Mouse (Mus musculus): Measurements from ENCODE around the gene Tmem209. TPM values are rescaled to one million over a fixed set of nuclear protein-coding genes. Genes with fewer than 3 reads are reported as not detected.

Tmem209 gene
- total RNA-seq, 2 experiments from 2014 or later = 7.5 TPM

DNA sequence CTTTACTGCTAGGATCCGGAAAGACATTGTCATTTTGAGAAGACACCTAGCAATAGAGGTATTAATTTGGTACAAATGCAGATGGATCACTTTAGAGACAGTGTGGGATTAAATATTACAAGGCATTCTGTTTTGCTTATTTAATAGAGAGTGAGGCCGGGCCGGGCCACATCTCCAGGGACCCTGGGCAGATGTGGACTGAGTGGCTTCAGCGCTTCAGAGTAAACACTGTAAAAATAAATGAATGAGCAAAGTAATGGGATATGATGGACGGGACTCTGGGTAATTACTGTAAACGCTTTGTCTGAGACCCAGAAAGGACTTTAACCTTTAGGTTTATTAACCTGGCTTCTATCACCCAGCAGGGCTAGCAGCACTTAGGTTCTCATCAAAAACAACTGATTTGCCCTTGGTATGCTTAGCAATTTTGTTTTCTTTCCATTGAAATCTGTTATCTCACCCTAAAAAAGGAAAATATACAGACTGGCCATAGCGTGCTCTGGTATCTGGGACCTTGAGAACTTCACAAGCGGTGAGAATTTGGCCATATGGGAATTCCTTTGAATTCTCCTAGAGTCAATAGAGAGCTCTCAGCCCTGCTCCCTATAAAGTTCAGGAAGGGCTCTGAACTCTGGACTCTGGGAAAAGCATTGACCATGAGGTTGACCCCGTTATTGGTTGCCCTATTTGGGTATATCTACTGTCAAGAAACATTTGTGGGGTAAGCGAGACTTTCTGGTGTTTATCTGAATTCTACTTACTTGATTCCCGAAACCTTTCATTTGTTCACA, 31.6 kb upstream of the Tmem209 start, which contains the start of gene Cpa2:
Gene Cpa2 (plus strand): TSS at position 574 of the 791 bp plus-strand sequence.
- intact Hi-C loops (cut with DNase I) = no loop called here
- DNase-seq (ENCODE audit: low spot score) = no peak

DNA sequence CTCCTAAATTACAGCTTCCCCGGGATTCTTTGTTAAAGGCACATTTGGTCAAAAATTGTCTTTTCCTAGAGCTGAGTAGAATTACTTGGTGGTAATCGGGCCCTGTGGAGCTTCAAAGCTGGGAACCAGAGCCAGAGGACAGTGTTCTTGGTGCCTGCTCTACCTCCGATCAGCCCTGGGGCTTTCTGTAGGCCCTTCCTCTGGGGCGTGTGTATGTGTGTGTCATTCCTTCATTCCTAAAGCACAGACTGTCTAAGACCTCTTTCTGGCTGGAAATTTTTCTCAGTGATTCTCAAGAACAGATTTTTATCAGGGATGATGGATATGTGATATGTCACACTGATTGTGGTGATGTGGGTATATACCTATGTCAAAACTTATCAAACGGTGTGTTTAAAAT, 29.2 kb upstream of the Tmem209 start:
- intact Hi-C loops (cut with DNase I) = loop anchor here (5.0 to 10.0 kb wide), 3 partner anchors 189 to 444 kb away; no protein-coding TSS in a partner anchor
- DNase-seq (ENCODE audit: low spot score) = no peak

- intact Hi-C loops (cut with DNase I) = loop anchor here (5.0 to 10.0 kb wide), 3 partner anchors 189 to 444 kb away; no protein-coding TSS in a partner anchor
These were observed 28.7 kb upstream of the Tmem209 start for GRCm38 (mm10) chr6:30538240-30538639.

DNA sequence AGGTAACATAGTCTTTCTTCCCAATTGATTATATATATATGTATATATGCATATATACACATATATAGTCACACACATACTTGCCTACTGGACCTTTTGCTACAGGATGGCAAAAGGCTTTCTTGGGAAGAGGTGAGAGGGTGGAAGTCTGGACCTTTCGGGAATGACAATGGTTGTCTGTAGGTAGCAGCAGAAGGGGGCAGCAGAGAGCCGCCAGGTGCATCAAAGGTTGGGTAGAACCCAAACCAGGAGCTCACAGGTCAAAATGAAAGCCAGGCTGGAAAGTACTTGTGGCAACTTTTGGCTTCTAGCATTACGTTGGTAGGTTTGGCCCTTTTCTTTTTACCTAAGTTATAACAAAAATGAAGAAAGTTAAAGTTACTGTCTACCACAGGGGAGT, 25.8 kb upstream of the Tmem209 start:
- DNase-seq (ENCODE audit: low spot score) = no peak
- intact Hi-C loops (cut with DNase I) = loop anchor here (5.0 to 10.0 kb wide), 3 partner anchors 192 to 447 kb away; no protein-coding TSS in a partner anchor

More at GRCm38 (mm10) chr6:30538240-30538639, 28.7 kb upstream of the Tmem209 start:
- no peak for DNase-seq (ENCODE audit: low spot score)

GRCm38 (mm10) chr6:30528800-30529199, 19.2 kb upstream of the Tmem209 start:
- DNase-seq (ENCODE audit: low spot score) = no peak

GRCm38 (mm10) chr6:30526586-30527515, 17.3 kb upstream of the Tmem209 start:
- intact Hi-C loops (cut with DNase I) = no loop called here
- no peak for DNase-seq (ENCODE audit: low spot score)

More at GRCm38 (mm10) chr6:30528800-30529199, 19.2 kb upstream of the Tmem209 start:
- intact Hi-C loops (cut with DNase I) = no loop called here

- no peak for DNase-seq (ENCODE audit: low spot score)
- intact Hi-C loops (cut with DNase I) = no loop called here
These were observed 16.1 kb upstream of the Tmem209 start for GRCm38 (mm10) chr6:30525456-30526332.

- intact Hi-C loops (cut with DNase I) = no loop called here
- DNase-seq (ENCODE audit: low spot score) = no peak
These were observed 10.8 kb upstream of the Tmem209 start for GRCm38 (mm10) chr6:30520400-30520799.

DNA sequence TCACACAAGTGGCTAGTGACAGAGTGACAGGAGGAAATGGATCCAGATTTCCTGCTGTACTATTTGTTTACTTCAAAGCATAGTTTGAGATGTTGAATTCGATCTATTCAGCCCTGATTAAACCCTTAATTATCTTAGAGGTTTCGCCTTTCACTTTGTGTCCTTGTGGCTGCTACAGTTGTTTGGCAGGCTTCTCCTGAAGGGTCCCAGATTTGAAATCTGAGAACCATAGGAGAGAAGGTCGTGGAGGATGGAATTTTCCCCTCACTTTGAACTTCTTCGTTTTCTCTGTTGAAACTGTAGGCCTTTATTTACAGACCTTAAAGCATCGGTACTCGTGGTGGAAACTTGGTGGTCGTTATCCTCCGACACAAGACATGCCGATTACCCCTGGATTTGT, 4.7 kb upstream of the Tmem209 start:
- no peak for DNase-seq (ENCODE audit: low spot score)
- intact Hi-C loops (cut with DNase I) = no loop called here

DNA sequence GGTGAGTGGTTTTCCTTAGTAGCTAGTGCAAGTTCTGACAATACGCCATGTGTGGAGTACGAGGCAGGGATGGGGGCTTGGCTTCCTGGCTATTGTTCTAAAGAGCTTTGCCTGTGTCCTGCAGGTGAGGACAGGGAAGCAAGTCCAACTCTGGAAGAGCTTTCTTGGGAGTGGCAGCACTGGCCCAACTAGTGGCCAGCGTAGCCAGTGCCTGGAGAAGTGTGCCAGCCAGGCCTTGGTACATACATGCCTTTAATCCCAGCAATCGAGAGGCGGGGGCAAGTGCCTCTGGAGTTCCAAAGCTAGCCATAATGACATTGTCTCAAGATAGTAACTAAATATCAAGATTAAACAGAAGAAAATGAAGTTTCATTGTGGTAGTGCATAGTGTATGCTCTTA, 708 bp upstream of the Tmem209 start:
- no peak for DNase-seq (ENCODE audit: low spot score)
- intact Hi-C loops (cut with DNase I) = no loop called here

DNA sequence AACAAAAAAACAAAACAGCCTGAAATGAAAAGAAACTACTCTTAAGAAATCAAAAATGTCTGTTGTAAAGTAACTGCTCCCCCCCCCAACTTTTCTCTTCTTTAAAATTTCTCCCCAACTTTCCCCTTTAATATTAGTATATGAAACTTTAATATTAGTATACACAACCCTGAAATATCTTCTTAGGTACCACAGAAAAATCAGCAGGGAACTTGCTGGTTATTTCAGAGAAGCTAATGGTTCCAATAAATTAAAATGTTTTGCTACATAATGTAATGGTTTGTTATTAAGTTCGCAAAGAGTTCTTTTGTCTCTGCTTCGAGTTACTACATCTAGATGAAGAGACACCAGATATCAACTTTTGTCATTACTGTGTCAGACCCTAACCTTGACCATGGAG, 759 bp downstream of the Tmem209 start:
- intact Hi-C loops (cut with DNase I) = no loop called here
- DNase-seq (ENCODE audit: low spot score) = no peak

GRCm38 (mm10) chr6:30499049-30499448, 10.5 kb downstream of the Tmem209 start:
- no peak for DNase-seq (ENCODE audit: low spot score)
- intact Hi-C loops (cut with DNase I) = no loop called here

GRCm38 (mm10) chr6:30486504-30486903, 23.1 kb downstream of the Tmem209 start:
- DNase-seq (ENCODE audit: low spot score) = no peak
- intact Hi-C loops (cut with DNase I) = no loop called here

DNA sequence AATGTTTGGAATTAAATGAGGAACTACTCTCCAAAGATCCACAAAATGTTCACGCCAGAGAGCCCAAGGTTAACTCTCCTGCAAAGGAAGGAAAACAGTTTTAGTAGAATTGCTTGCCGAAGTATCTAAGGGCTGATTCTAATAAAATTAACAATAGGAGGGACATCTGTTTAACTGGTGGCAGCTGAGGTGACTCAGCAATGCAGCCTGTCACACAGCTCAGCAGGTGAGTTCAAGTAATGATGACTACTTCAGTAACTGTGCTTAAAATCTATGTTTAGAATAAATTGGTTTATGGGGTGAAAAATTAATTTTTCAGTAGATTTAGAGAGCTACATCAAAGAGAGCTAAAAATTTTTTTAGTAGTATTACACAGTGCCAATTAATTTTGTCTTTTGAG, 26.7 kb downstream of the Tmem209 start:
- DNase-seq (ENCODE audit: low spot score) = no peak
- intact Hi-C loops (cut with DNase I) = no loop called here

DNA sequence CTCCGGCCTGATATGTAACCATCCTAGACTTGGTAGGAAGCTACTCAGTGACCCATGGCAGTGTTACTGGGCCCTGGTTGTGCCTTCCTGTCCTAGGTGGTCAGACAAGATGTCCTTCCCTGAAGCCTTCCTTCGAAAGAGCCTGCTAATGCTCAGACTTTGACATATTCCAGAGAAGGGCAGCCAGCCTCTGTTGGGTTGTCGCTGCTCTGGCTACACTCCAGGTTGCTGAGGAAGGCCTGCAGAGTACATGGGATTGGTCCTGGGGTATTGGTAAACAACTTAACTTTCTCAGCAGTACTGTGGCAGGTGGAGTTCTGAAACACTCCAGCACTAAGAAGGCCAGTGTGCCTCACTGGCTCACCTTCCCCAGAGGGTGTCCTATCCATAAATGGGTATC, 30.2 kb downstream of the Tmem209 start:
- no peak for DNase-seq (ENCODE audit: low spot score)
- intact Hi-C loops (cut with DNase I) = no loop called here

DNA sequence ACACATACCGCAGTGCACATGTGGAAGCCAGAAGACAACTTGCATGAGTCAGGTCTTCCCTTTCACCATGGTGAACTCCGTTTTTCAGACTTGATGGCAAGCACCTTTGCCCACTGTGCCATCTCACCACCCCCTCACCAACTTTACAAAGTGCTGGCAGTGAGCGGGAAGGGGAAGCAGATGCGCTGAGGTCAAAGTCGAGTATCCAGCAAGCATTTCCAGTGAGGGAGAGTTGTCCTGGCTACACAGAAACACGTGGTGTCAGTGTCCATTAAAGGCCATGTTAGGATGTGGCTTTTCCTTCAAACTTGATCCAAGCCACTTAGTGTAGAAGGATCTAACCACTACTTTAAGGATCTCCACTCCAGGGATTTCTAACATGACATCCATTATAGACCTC, 31.8 kb downstream of the Tmem209 start:
- intact Hi-C loops (cut with DNase I) = no loop called here
- DNase-seq (ENCODE audit: low spot score) = no peak

DNA sequence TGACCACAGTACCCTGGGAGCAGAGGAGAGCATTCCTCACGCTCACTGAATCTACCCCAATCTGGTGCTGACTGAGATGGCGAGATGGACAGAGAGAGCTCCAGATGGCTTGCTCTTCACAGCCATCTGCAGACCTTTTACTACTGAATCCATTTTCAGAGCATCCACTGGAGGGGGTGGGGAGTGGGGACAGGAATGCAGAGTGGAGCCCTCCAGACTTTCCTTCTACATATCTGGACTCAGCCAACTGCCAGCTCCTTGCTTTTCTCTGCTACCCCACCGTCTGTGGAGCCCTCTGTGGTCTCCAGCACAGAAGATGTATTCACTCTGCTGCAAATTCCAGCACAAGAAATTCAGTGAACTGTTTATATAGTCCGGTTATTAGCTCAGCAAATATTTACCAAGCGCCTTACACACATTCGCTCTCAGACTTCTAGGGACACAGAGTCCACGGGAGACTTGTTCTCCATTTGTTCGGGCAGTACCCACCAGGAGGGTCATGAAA, 32.3 kb downstream of the Tmem209 start:
- intact Hi-C loops (cut with DNase I) = no loop called here
- DNase-seq (ENCODE audit: low spot score) = no peak

DNA sequence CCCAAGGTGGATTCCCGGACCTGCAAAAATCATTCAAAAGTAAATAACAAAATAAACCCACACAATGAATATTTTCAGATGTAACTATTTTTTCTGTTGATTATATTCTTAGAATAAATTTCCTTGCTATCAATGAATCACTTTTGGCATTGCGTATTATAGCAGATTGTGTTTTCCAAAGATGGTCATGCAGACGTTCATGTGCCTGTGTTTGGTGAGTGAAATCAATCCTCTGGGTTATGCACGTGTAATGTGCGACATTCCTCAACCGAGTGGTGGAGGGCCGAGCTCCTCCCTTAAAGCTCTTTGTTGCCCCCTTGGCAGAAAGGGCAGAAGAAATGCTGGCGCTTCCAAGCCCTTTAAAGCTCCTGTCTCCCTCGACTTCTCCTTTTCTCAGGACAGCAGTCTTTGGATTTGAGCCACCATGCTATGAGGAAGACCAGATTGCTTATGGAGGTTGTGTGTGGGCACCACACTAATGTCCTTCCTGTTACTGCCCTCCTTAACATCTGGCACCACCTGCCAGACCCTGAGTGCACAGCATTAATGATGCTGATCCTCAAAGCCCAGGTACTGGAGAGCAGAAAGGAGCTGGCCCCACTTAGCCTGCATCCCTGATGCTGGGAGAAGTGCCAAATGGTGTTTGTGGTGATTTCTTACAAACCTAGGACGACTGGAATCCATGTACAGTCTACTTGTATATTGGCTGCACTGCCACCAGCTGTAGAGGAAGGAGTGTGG, 33.4 kb downstream of the Tmem209 start:
- intact Hi-C loops (cut with DNase I) = no loop called here
- DNase-seq (ENCODE audit: low spot score) = no peak

GRCm38 (mm10) chr6:30471706-30472105, 37.9 kb downstream of the Tmem209 start:
- intact Hi-C loops (cut with DNase I) = no loop called here
- DNase-seq (ENCODE audit: low spot score) = no peak
